Mouse (Mus musculus) testis, adult 2 months (tissue): ENCODE data around the gene Defb29. TPM values are rescaled to one million over a fixed set of nuclear protein-coding genes. Genes with fewer than 3 reads are reported as not detected.

ENCODE experiments used
- H3K27ac ChIP-seq: fragments of 200-500 bp; 2 replicates; pipeline ENCODE4 v1.5.1; 2012; ENCODE audit warnings: low read depth, low read length; ENCODE audit not compliant: control insufficient read depth, insufficient read depth
- H3K27me3 ChIP-seq: fragments of 200-500 bp; 2 replicates; pipeline ENCODE4 v1.6.1; 2012; ENCODE audit warnings: mild to moderate bottlenecking, low read length, moderate library complexity; ENCODE audit not compliant: control insufficient read depth, insufficient read depth
- H3K36me3 ChIP-seq: fragments of 200-500 bp; 2 replicates; pipeline ENCODE4 v1.6.1; 2012; ENCODE audit warnings: mild to moderate bottlenecking, low read length; ENCODE audit not compliant: control insufficient read depth, insufficient read depth
- H3K4me1 ChIP-seq: fragments of 200-500 bp; 2 replicates; pipeline ENCODE4 v1.6.1; 2012; ENCODE audit warnings: low read length; ENCODE audit not compliant: control insufficient read depth, insufficient read depth
- H3K4me3 ChIP-seq: fragments of 200-500 bp; 2 replicates; pipeline ENCODE4 v1.5.1; 2012; ENCODE audit warnings: low read depth, mild to moderate bottlenecking, low read length, moderate library complexity, mixed read lengths; ENCODE audit not compliant: control insufficient read depth
- CTCF ChIP-seq: fragments of 200-500 bp; IDR thresholded peaks from 2 replicates; pipeline ENCODE4 v1.5.1; 2012; ENCODE audit warnings: low read depth, mild to moderate bottlenecking, inconsistent platforms, low read length, moderate library complexity; ENCODE audit not compliant: control insufficient read depth, insufficient read depth, insufficient replicate concordance
- POLR2A ChIP-seq: fragments of 200-500 bp; IDR thresholded peaks from 2 replicates; pipeline ENCODE4 v1.6.1; 2012; ENCODE audit warnings: low read depth, mild to moderate bottlenecking, inconsistent platforms, low read length, moderate library complexity; ENCODE audit not compliant: control insufficient read depth
- polyA plus RNA-seq: library from polyadenylated mRNA; depleted of rRNA; stranded (reverse); fragments of >200 nt; gene quantifications from 2 replicates; pipeline ENCODE4 v1.2.3, GENCODE M21; 2012; rRNA removed

Defb29 gene
- polyA plus RNA-seq, 1 experiment, result not detected

- Histone ChIP-seq H3K27me3 (no peaks in the 10 kb centered on the region), H3K4me3 (no peak overlapping the region), H3K4me1 (no peaks in the 10 kb centered on the region), H3K36me3 (no peaks in the 10 kb centered on the region), H3K27ac (no peak overlapping the region)
- TF ChIP-seq CTCF, result no peak
- no peak for TF ChIP-seq POLR2A
Measured at GRCm38 (mm10) chr2:152500863-152501229, 39.1 kb downstream of the Defb29 start.

GRCm38 (mm10) chr2:152500204-152500862, 39.6 kb downstream of the Defb29 start:
- Histone ChIP-seq H3K4me1 (no peaks in the 10 kb centered on the region), H3K4me3 (no peak overlapping the region), H3K36me3 (no peaks in the 10 kb centered on the region), H3K27ac (no peak overlapping the region), H3K27me3 (no peaks in the 10 kb centered on the region)
- TF ChIP-seq CTCF, result no peak
- no peak for TF ChIP-seq POLR2A

GRCm38 (mm10) chr2:152498020-152498419, 41.9 kb downstream of the Defb29 start:
- H3K4me1 ChIP-seq, result no peaks in the 10 kb centered on the region
- no peak overlapping the region for H3K4me3 ChIP-seq
- TF ChIP-seq POLR2A (no peak), CTCF (no peak)
- no peak overlapping the region for H3K27ac ChIP-seq
- H3K27me3 ChIP-seq, result no peaks in the 10 kb centered on the region
- H3K36me3 ChIP-seq, result no peaks in the 10 kb centered on the region

DNA sequence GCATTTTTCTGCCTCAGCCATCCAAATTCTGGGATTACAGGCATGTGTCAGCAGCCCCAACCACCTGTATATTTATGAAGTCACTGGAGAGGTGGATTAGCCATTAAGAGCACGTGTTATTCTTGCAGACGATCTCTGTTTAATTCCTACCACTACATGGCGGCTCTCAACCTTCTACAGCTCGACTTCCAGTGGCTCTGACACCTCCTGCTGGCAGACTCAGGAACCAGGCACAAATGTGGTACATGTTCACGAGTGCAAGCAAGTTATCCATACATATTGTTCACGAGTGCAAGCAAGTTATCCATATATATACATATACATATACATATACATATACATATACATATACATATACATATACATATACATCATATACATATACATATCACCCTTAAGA, 46.7 kb downstream of the Defb29 start:
- no peaks in the 10 kb centered on the region for H3K36me3 ChIP-seq
- no peak overlapping the region for H3K4me3 ChIP-seq
- H3K27me3 ChIP-seq, result no peaks in the 10 kb centered on the region
- TF ChIP-seq POLR2A (no peak), CTCF (no peak)
- no peak overlapping the region for H3K27ac ChIP-seq
- no peaks in the 10 kb centered on the region for H3K4me1 ChIP-seq

GRCm38 (mm10) chr2:152490038-152490437, 49.9 kb downstream of the Defb29 start, which contains the start of gene Defb22:
Gene Defb22 (minus strand): TSS chr2:152490138.
- TF ChIP-seq CTCF (no peak), POLR2A (no peak)
- Histone ChIP-seq H3K36me3 (no peaks in the 10 kb centered on the region), H3K27ac (no peak within 1 kb of the TSS), H3K27me3 (no peaks in the 10 kb centered on the region), H3K4me3 (no peak within 1 kb of the TSS), H3K4me1 (no peaks in the 10 kb centered on the region)

Other genes with a start within 250 kb of the Defb29 start
- 236 and 271 TPM in 2 replicates for gene Tbc1d20, start 246.3 kb downstream of the Defb29 start, polyA plus RNA-seq
- 72.2 and 76.2 TPM in 2 replicates for gene Rbck1, start 207.4 kb downstream of the Defb29 start, polyA plus RNA-seq
- gene Trib3, start 196.1 kb downstream of the Defb29 start, polyA plus RNA-seq, result 0.16 and 0.26 TPM in 2 replicates
- gene Nrsn2, start 163.5 kb downstream of the Defb29 start, polyA plus RNA-seq, result 0.85 and 0.97 TPM in 2 replicates
- 5.9 and 6.2 TPM in 2 replicates for gene Sox12, start 142.0 kb downstream of the Defb29 start, polyA plus RNA-seq
- 2.5 and 2.8 TPM in 2 replicates for gene Zcchc3, start 125.1 kb downstream of the Defb29 start, polyA plus RNA-seq
- 54.7 and 73.0 TPM in 2 replicates for gene 6820408C15Rik, start 124.5 kb downstream of the Defb29 start, polyA plus RNA-seq
- gene Defb23, start 75.5 kb downstream of the Defb29 start, polyA plus RNA-seq, result 1.4 TPM in 1 of 2 replicates, not detected in the other
- 0.28 and 0.52 TPM in 2 replicates for gene Defb20, start 63.0 kb downstream of the Defb29 start, polyA plus RNA-seq
- gene Defb22, start 50.0 kb downstream of the Defb29 start, polyA plus RNA-seq, result 7.6 TPM in 1 of 2 replicates, not detected in the other
- 4.3 TPM in 1 of 2 replicates, not detected in the other for gene Defb26, start 28.4 kb downstream of the Defb29 start, polyA plus RNA-seq
- 108 TPM in 1 of 2 replicates, not detected in the other for gene Defb28, start 21.8 kb downstream of the Defb29 start, polyA plus RNA-seq
- not detected in 2 replicates for gene Gm17416, start 29.2 kb upstream of the Defb29 start, polyA plus RNA-seq
- 4.1 and 4.5 TPM in 2 replicates for gene Defb21, start 32.6 kb upstream of the Defb29 start, polyA plus RNA-seq
- gene Defb19, start 40.2 kb upstream of the Defb29 start, polyA plus RNA-seq, result 710 and 946 TPM in 2 replicates
- gene Defb45, start 59.3 kb upstream of the Defb29 start, polyA plus RNA-seq, result 16.3 and 25.5 TPM in 2 replicates
- gene Defb36, start 64.2 kb upstream of the Defb29 start, polyA plus RNA-seq, result 125 and 129 TPM in 2 replicates
- not detected in 2 replicates for gene Defb25, start 83.0 kb upstream of the Defb29 start, polyA plus RNA-seq
- gene Rem1, start 86.9 kb upstream of the Defb29 start, polyA plus RNA-seq, result 1.2 and 1.7 TPM in 2 replicates
- gene H13, start 129.4 kb upstream of the Defb29 start, polyA plus RNA-seq, result 84.1 and 84.7 TPM in 2 replicates
- 41.8 and 43.6 TPM in 2 replicates for gene Mcts2, start 146.9 kb upstream of the Defb29 start, polyA plus RNA-seq
- 5.5 and 12.8 TPM in 2 replicates for gene Id1, start 196.2 kb upstream of the Defb29 start, polyA plus RNA-seq
- gene Cox4i2, start 214.1 kb upstream of the Defb29 start, polyA plus RNA-seq, result 0.32 and 0.85 TPM in 2 replicates